Mouse (Mus musculus) limb, embryonic 12.5 days (tissue): Measurements from ENCODE around the gene Wbp1l. TPM values are rescaled to one million over a fixed set of nuclear protein-coding genes. Genes with fewer than 3 reads are reported as not detected.
A peak's percentile ranks its signal among the peaks of the same experiment; 100 is the strongest.

Experiments used
- ATAC-seq: fragments of 200-750 bp; cut with Nextera tagmentation; 2 replicates; pipeline ENCODE4 v1.8.0; 2017; ENCODE audit warnings: low read depth, moderate TSS enrichment; ENCODE audit not compliant: insufficient number of reproducible peaks, insufficient read depth, low FRiP score, low TSS enrichment
- H3K27ac ChIP-seq: fragments of 300-500 bp; sonication (generic); 2 replicates; pipeline ENCODE4 v1.5.1; 2016; ENCODE audit warnings: mild to moderate bottlenecking, moderate library complexity
- H3K27me3 ChIP-seq: fragments of 300-500 bp; sonication (generic); 2 replicates; pipeline ENCODE4 v1.6.1; 2016; ENCODE audit warnings: mild to moderate bottlenecking, moderate library complexity
- H3K36me3 ChIP-seq: fragments of 300-500 bp; sonication (generic); 2 replicates; pipeline ENCODE4 v1.6.1; 2016; ENCODE audit warnings: mild to moderate bottlenecking, moderate library complexity
- H3K4me1 ChIP-seq: fragments of 300-500 bp; sonication (generic); replicated peaks from 2 replicates; pipeline ENCODE4 v1.6.1; 2016
- H3K4me2 ChIP-seq: fragments of 300-500 bp; sonication (generic); 2 replicates; pipeline ENCODE4 v1.6.1; 2016; ENCODE audit warnings: mild to moderate bottlenecking, moderate library complexity
- H3K4me3 ChIP-seq: fragments of 300-500 bp; sonication (generic); replicated peaks from 2 replicates; pipeline ENCODE4 v1.5.1; 2016; ENCODE audit warnings: mild to moderate bottlenecking
- H3K9ac ChIP-seq: fragments of 300-500 bp; sonication (generic); replicated peaks from 2 replicates; pipeline ENCODE4 v1.6.1; 2016; ENCODE audit warnings: mild to moderate bottlenecking, moderate library complexity
- H3K9me3 ChIP-seq: fragments of 300-500 bp; sonication (generic); 2 replicates; pipeline ENCODE4 v1.6.1; 2016; ENCODE audit warnings: mild to moderate bottlenecking, moderate library complexity
- WGBS: fragments of 180-500 bp; shearing (Covaris S2); methylation state at CpG from one replicate; pipeline ENCODE4 v1.1.7; 2016; 5-methylcytosine and 5-hydroxymethylcytosine counted together
- polyA plus RNA-seq: library from polyadenylated mRNA; unstranded; fragments of >200 nt; fragmentation: Nextera tagmentation; extraction: Ambion mirVana; gene quantifications from 2 replicates; pipeline ENCODE4 v1.2.1, GENCODE M21; 2016

Gene Wbp1l
- polyA plus RNA-seq, 1 experiment from 2014 or later, result 48.6 TPM

DNA sequence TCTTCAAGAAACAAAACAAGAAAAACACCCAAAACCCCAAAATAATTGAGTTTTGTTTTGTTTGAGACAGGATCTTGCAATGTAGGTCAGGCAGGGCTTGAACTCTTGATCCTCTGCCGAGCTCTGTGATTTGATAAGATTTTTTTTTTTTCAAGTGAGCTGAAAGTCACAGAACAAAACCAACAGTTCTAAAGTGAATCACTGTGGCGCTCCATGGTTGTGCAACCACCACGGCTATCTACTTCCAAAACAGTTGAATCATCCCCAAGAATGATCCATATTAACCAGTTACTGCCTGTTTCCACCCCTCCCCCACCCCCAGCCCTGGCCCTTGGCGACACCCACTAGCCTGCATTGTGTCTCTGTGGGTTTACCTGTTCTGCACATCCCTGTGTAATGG, 1.5 kb downstream of the Wbp1l start:
- WGBS, result 89% methylated on average over 4 of the region's 4 CpGs
- no peak for ATAC-seq
- Histone ChIP-seq H3K9ac (no peak overlapping the region), H3K27me3 (no peaks in the 10 kb centered on the region), H3K4me3 (no peak overlapping the region), H3K9me3 (no peaks in the 10 kb centered on the region), H3K4me2 (peak overlapping the region; percentile 84), H3K36me3 (peaks cover 41% of the 10 kb centered on the region), H3K4me1 (peaks cover 8% of the 10 kb centered on the region), H3K27ac (no peak overlapping the region)

GRCm38 (mm10) chr19:46601491-46601890, 2.6 kb downstream of the Wbp1l start:
- H3K4me2 ChIP-seq, result no peak overlapping the region
- no peaks in the 10 kb centered on the region for H3K9me3 ChIP-seq
- H3K4me1 ChIP-seq, result peaks cover 8% of the 10 kb centered on the region
- H3K27ac ChIP-seq, result no peak overlapping the region
- H3K4me3 ChIP-seq, result no peak overlapping the region
- no peak overlapping the region for H3K9ac ChIP-seq
- ATAC-seq, result no peak
- no peaks in the 10 kb centered on the region for H3K27me3 ChIP-seq
- H3K36me3 ChIP-seq, result peaks cover 39% of the 10 kb centered on the region
- 87% methylated on average over 14 of the region's 14 CpGs for WGBS

DNA sequence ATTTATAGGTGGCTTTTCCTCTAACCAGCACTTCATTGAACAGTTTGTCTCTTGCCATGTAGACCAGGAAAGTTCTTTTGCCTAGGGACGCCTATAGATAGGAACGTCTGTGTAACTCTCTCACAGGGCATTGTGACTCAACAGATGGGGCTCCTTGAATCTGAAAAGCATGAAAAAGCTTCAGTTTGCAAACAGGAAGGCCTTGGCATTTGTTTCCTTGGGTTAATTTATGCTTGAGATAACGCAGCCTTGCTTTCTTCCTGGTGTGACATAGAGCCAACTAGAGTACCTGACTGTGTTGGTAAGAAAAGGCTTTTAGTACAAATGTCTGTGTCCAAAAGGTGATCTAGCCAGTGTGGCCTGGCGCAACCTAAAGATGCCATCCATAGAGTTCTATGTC, 3.5 kb downstream of the Wbp1l start:
- no peak overlapping the region for H3K4me2 ChIP-seq
- no peak overlapping the region for H3K4me3 ChIP-seq
- no peak overlapping the region for H3K9ac ChIP-seq
- H3K4me1 ChIP-seq, result peaks cover 8% of the 10 kb centered on the region
- H3K27ac ChIP-seq, result no peak overlapping the region
- no peaks in the 10 kb centered on the region for H3K27me3 ChIP-seq
- ATAC-seq, result no peak
- peaks cover 45% of the 10 kb centered on the region for H3K36me3 ChIP-seq
- H3K9me3 ChIP-seq, result no peaks in the 10 kb centered on the region
- 92% methylated on average over 4 of the region's 4 CpGs for WGBS

DNA sequence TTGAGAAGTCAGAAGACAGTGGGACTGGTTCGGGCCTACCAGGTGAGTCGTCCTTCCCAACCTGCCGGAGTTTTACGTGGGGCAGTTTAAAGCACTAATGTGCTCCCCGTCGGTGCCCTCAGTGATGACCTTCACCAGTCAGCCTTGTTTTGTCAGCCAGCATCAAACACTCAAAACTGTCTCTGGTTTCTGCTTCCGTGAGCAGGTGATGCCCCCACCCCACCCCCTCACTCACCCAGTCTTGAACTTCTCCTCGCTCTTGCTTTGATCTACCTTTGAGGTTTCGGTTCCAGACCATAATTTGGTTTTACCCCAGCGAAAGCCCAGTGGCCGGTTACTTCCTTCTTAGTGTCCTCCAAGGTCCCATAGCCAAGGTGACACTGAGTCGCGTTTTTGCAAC, 7.8 kb downstream of the Wbp1l start:
- H3K4me3 ChIP-seq, result no peak overlapping the region
- 93% methylated on average over 13 of the region's 13 CpGs for WGBS
- ATAC-seq, result no peak
- H3K9me3 ChIP-seq, result no peaks in the 10 kb centered on the region
- H3K27ac ChIP-seq, result no peak overlapping the region
- peaks cover 70% of the 10 kb centered on the region for H3K36me3 ChIP-seq
- H3K4me2 ChIP-seq, result no peak overlapping the region
- no peaks in the 10 kb centered on the region for H3K27me3 ChIP-seq
- no peaks in the 10 kb centered on the region for H3K4me1 ChIP-seq
- H3K9ac ChIP-seq, result no peak overlapping the region

DNA sequence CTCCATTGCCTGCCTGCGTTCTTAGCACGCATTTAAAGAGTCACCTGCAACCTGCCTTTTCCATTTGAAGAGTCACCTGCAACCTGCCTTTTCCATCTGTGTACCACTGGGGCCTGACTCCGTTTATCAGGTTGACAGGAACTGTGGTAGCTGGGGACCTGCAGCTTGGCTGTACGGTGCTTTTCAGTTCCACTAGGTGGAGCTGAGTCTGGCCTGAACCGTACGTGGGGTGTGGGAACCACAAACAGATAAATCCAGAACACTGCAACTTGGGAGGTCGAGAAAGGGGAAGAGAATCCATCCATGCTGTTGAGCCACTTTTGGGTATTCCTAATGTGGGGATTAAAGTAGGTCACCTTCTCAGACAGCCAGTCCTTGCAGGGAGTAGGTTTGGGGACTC, 8.5 kb downstream of the Wbp1l start:
- Histone ChIP-seq H3K4me1 (no peaks in the 10 kb centered on the region), H3K4me2 (no peak overlapping the region), H3K9ac (no peak overlapping the region), H3K4me3 (no peak overlapping the region), H3K36me3 (peaks cover 71% of the 10 kb centered on the region), H3K27me3 (no peaks in the 10 kb centered on the region), H3K27ac (no peak overlapping the region), H3K9me3 (no peaks in the 10 kb centered on the region)
- WGBS, result 73% methylated on average over 7 of the region's 7 CpGs
- ATAC-seq, result no peak

DNA sequence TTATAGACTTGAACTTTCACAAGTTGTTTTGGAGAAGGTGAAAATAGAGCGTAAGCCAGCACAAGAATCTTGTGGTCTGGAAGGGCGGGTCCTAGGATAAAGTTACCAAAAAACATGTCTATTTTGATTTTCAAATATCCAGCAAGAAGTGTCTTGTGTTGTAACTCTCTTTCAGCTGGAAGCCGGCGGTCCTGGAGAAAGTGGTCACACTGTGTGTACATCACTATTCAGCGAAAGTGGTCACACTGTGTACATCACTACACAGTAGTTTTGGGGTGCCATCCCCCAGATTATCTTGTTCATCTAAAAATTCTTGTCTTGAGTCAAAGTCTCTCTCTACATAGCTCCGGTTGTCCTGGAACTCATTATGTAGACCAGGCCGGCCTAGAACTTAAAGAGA, 9.3 kb downstream of the Wbp1l start:
- H3K4me2 ChIP-seq, result no peak overlapping the region
- ATAC-seq, result no peak
- H3K27me3 ChIP-seq, result no peaks in the 10 kb centered on the region
- H3K36me3 ChIP-seq, result peaks cover 75% of the 10 kb centered on the region
- 94% methylated on average over 7 of the region's 7 CpGs for WGBS
- H3K9me3 ChIP-seq, result no peaks in the 10 kb centered on the region
- no peak overlapping the region for H3K9ac ChIP-seq
- no peak overlapping the region for H3K27ac ChIP-seq
- H3K4me1 ChIP-seq, result no peaks in the 10 kb centered on the region
- H3K4me3 ChIP-seq, result no peak overlapping the region

DNA sequence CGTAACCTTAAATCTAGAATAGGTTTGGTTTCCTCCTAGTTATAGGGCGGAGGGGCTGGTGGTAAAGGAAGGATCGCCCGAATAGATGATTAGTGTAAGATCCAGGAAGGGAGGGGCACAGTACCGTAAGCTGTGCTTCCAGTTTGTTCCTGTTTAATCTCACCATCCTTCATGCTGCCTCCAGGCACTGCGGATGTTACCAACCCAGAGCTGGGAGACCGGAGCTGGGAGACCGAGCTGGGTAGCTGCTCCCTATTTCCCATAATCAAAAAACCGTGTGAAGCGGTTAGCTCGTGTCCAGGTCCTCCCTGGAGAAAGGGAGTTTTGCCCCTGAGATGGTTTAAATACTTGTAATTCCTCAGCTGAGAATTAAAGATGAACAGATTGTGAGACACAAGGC, 17.5 kb downstream of the Wbp1l start:
- Histone ChIP-seq H3K36me3 (peaks cover 47% of the 10 kb centered on the region), H3K4me3 (no peak overlapping the region), H3K27me3 (no peaks in the 10 kb centered on the region), H3K9me3 (no peaks in the 10 kb centered on the region), H3K9ac (no peak overlapping the region), H3K27ac (no peak overlapping the region), H3K4me1 (peaks cover 7% of the 10 kb centered on the region), H3K4me2 (no peak overlapping the region)
- no peak for ATAC-seq
- 79% methylated on average over 11 of the region's 11 CpGs for WGBS

DNA sequence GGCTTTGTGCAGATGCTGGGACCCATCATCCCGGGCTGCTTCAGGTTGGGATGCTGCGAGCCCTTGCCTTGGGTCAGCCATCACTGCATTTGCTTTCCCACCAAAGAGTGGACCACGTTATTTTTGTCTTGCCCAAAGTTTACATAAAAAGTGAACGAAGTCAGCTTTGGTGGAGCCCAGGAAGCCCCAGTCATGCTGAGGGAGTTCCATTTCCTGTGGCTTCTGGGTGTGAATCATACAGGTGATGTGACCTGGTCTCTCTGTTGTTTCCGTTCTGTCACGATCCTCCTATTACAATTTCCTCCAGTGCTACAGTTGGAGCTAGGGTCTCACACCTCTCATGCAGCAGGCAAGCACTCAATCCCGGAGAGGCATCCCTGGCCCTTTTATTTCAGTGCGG, 18.5 kb downstream of the Wbp1l start:
- Histone ChIP-seq H3K9me3 (no peaks in the 10 kb centered on the region), H3K9ac (no peak overlapping the region), H3K36me3 (peaks cover 43% of the 10 kb centered on the region), H3K4me2 (no peak overlapping the region), H3K4me3 (no peak overlapping the region), H3K27ac (no peak overlapping the region), H3K4me1 (peaks cover 17% of the 10 kb centered on the region), H3K27me3 (no peaks in the 10 kb centered on the region)
- 85% methylated on average over 8 of the region's 8 CpGs for WGBS
- no peak for ATAC-seq

GRCm38 (mm10) chr19:46618322-46618721, 19.4 kb downstream of the Wbp1l start:
- H3K27ac ChIP-seq, result no peak overlapping the region
- ATAC-seq, result no peak
- H3K36me3 ChIP-seq, result peaks cover 34% of the 10 kb centered on the region
- H3K4me1 ChIP-seq, result peaks cover 27% of the 10 kb centered on the region
- H3K4me2 ChIP-seq, result no peak overlapping the region
- WGBS, result 82% methylated on average over 9 of the region's 9 CpGs
- H3K9me3 ChIP-seq, result no peaks in the 10 kb centered on the region
- H3K9ac ChIP-seq, result no peak overlapping the region
- H3K27me3 ChIP-seq, result no peaks in the 10 kb centered on the region
- H3K4me3 ChIP-seq, result no peak overlapping the region

- WGBS, result 85% methylated on average over 19 of the region's 19 CpGs
- Histone ChIP-seq H3K4me1 (peaks cover 33% of the 10 kb centered on the region), H3K9ac (no peak overlapping the region), H3K27me3 (no peaks in the 10 kb centered on the region), H3K36me3 (peaks cover 27% of the 10 kb centered on the region; the same call in 1 of the 2 replicates), H3K4me3 (no peak overlapping the region), H3K9me3 (no peaks in the 10 kb centered on the region), H3K27ac (no peak overlapping the region), H3K4me2 (no peak overlapping the region)
- ATAC-seq, result no peak
Observed at GRCm38 (mm10) chr19:46619001-46619400, 20.1 kb downstream of the Wbp1l start.

DNA sequence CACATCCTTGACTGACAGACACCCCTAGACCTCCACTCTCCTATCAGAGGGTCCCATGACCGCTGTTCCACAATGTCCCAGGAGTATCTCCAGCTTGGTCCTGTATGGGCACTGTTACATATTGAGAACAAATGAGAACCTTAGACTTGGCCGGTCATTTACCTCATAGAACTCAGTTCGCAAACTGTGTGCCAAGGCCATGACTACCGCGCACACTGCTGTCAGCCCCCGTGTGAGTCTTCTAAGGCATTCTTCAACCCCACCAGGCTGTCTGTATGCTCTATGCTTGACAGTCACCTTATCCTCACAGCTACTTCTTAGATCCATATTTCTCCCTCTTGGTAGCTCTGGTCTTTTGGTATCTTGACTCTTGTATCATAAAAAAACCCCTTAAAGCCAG, 20.6 kb downstream of the Wbp1l start:
- H3K4me1 ChIP-seq, result peaks cover 38% of the 10 kb centered on the region
- no peaks in the 10 kb centered on the region for H3K9me3 ChIP-seq
- peaks cover 22% of the 10 kb centered on the region; the same call in 1 of the 2 replicates for H3K36me3 ChIP-seq
- no peaks in the 10 kb centered on the region for H3K27me3 ChIP-seq
- no peak for ATAC-seq
- H3K4me2 ChIP-seq, result no peak overlapping the region
- WGBS, result 94% methylated on average over 6 of the region's 6 CpGs
- H3K4me3 ChIP-seq, result no peak overlapping the region
- no peak overlapping the region for H3K9ac ChIP-seq
- no peak overlapping the region for H3K27ac ChIP-seq

DNA sequence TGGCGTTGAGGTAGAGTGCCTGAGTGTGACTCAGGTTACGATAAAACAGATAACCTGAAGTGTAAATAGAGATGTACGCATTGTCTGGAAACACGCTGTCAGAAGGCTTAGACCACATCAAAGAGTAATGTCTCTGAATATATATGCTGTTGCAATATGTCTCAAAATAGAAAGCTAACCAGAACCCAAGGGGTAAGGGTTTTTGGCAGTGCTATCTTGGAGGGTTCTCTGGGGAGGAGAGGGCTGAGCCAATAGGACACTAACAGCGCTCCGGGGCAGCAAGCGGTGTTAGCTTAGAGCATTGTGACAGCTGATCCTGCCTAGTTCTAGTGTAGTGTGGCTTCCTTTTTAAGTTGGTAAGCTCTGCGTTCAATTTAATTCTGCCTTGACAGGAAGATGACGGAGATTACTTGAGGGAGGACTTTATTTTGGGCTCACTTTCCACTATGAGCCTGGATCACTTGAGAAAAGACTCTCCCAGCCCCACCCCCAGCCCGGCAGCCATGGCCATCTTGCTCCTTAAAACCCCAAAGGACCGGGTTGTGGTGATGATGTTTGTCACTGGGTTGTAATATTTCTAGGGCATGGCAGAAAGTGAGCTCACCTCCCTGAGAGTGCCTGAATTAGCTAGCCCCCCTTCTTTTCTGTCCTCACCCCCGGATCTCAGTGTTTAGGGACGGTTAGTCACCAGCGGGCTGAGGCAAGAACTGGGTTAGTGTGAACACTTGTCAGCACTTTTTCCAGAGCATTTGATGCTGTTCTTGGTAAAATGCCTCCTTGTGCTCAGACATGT, 21.3 kb downstream of the Wbp1l start:
- H3K36me3 ChIP-seq, result peaks cover 22% of the 10 kb centered on the region
- no peak overlapping the region for H3K4me3 ChIP-seq
- no peak for ATAC-seq
- no peaks in the 10 kb centered on the region for H3K27me3 ChIP-seq
- H3K4me2 ChIP-seq, result no peak overlapping the region
- H3K27ac ChIP-seq, result no peak overlapping the region
- H3K4me1 ChIP-seq, result peaks cover 45% of the 10 kb centered on the region
- H3K9me3 ChIP-seq, result no peaks in the 10 kb centered on the region
- no peak overlapping the region for H3K9ac ChIP-seq
- WGBS, result 82% methylated on average over 14 of the region's 14 CpGs
